Mouse (Mus musculus): Measurements from ENCODE around the gene D7Ertd443e. TPM values are rescaled to one million over a fixed set of nuclear protein-coding genes. Genes with fewer than 3 reads are reported as not detected.

Gene D7Ertd443e
- polyA plus RNA-seq, 1 experiment: 0.01 TPM

DNA sequence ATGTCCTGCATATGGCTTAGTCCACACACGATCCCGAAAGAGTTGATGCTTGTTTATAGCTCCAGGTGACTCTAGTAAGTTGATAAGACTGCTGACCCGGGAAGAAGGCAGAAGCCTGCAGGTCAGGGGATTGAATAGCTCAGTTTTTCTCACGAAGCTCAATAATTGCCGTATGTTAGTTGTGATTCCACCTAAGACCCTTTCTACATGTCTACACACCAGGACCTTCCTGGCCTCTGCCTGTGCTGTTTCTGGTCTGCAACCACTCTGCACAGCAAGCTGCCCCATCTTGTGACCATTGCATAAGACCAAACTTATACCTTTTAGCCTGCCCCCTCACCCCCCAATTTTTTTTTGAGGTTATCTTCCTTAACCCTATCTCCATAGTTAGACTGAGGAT lies 96.3 kb downstream of the D7Ertd443e start:
- no peaks in the 10 kb centered on the region for H3K27me3 ChIP-seq (ENCODE audit: control insufficient read depth, insufficient read depth, insufficient read length)
- H3K36me3 ChIP-seq (ENCODE audit: control insufficient read depth, insufficient read depth): no peaks in the 10 kb centered on the region
- no peak overlapping the region for H3K4me3 ChIP-seq (ENCODE audit: insufficient read depth, poor library complexity, severe bottlenecking)
- no peaks in the 10 kb centered on the region for H3K79me3 ChIP-seq (ENCODE audit: low read depth)
- H3K79me2 ChIP-seq (ENCODE audit: control insufficient read depth, insufficient read depth): no peaks in the 10 kb centered on the region
- no peak overlapping the region for H3ac ChIP-seq (ENCODE audit: control insufficient read depth, insufficient read length, low read depth)
- TF ChIP-seq MYOD1 (IDR thresholded peaks at IDR 0.05; ENCODE audit: control insufficient read depth, insufficient read length, low read depth) (no peak), CTCF (IDR thresholded peaks at IDR 0.05; ENCODE audit: control insufficient read depth, insufficient read depth, insufficient read length) (no peak), USF1 (IDR thresholded peaks at IDR 0.05; ENCODE audit: low read depth) (no peak), MAX (IDR thresholded peaks at IDR 0.05) (no peak), MYOG (IDR thresholded peaks at IDR 0.05; ENCODE audit: control insufficient read depth, extremely low read depth, insufficient read length) (no peak), FOSL1 (IDR thresholded peaks at IDR 0.05; ENCODE audit: insufficient read depth, low read length, poor library complexity, severe bottlenecking) (no peak), CEBPB (IDR thresholded peaks at IDR 0.05; ENCODE audit: low read depth) (no peak)

DNA sequence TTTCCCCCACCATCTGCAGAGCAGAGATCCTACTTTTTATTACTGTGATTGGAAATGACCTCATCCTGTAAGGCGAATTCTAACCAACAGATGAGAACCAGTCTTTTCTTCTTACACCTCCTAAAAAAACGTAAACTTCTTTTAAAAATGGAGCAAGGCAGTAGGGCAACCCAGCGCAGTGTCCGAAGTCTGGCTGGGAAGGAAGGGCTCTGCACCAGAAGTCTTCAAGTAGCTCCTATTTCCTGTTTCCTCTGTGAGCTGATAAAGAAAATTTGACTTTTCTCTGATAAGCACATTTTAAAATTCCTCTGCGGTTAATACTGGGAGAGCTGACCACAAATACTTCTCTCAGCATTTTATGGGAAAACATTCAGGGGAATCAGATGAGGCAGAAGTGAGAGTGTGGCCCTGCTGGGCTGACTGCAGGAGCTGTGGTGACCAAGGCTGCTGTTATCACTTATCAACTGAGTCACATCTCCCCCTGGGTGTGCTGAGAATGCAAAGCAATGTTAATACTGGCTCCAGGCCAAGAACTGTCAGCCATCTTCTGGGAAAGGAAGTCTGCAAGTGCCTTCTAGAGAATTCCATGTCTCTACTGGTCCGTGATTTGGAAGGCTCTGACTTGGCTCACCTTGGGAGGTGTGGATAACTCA lies 97.8 kb downstream of the D7Ertd443e start:
- H3K4me3 ChIP-seq (ENCODE audit: insufficient read depth, poor library complexity, severe bottlenecking): no peak overlapping the region
- H3K79me2 ChIP-seq (ENCODE audit: control insufficient read depth, insufficient read depth): no peaks in the 10 kb centered on the region
- peak; percentile 58 for TF ChIP-seq MYOD1 (IDR thresholded peaks at IDR 0.05; ENCODE audit: control insufficient read depth, insufficient read length, low read depth)
- TF ChIP-seq MYOG (IDR thresholded peaks at IDR 0.05; ENCODE audit: control insufficient read depth, extremely low read depth, insufficient read length): no peak
- TF ChIP-seq CEBPB (IDR thresholded peaks at IDR 0.05; ENCODE audit: low read depth): no peak
- TF ChIP-seq FOSL1 (IDR thresholded peaks at IDR 0.05; ENCODE audit: insufficient read depth, low read length, poor library complexity, severe bottlenecking): no peak
- TF ChIP-seq USF1 (IDR thresholded peaks at IDR 0.05; ENCODE audit: low read depth): peak; percentile 11

DNA sequence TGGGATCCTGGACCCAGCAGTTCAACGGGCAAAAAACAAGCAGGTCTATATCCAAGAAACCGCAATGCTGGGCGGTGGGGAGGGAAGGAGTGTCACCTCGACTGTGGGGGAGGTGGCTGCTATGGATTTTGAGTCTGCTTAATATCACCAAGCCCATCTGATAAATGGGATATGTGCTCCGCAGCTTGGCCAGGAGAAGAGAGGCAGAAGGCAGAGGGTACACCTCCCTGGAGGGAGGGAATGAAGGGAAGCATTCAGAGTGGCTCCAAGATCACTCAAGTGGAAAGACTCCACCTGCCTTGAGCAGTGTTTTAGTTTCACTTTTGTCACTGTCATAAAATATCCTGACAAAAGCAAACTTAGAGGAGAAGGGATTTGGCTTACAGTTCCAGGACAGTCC lies 112.5 kb downstream of the D7Ertd443e start:
- Histone ChIP-seq H3ac (ENCODE audit: control insufficient read depth, insufficient read length, low read depth) (no peak overlapping the region), H3K79me2 (ENCODE audit: control insufficient read depth, insufficient read depth) (no peaks in the 10 kb centered on the region), H3K27me3 (ENCODE audit: control insufficient read depth, insufficient read depth, insufficient read length) (no peaks in the 10 kb centered on the region), H3K36me3 (ENCODE audit: control insufficient read depth, insufficient read depth) (no peaks in the 10 kb centered on the region), H3K79me3 (ENCODE audit: low read depth) (no peaks in the 10 kb centered on the region), H3K4me3 (ENCODE audit: insufficient read depth, poor library complexity, severe bottlenecking) (no peak overlapping the region)
- TF ChIP-seq MYOD1 (IDR thresholded peaks at IDR 0.05; ENCODE audit: control insufficient read depth, insufficient read length, low read depth): no peak
- TF ChIP-seq MAX (IDR thresholded peaks at IDR 0.05): no peak
- no peak for TF ChIP-seq CEBPB (IDR thresholded peaks at IDR 0.05; ENCODE audit: low read depth)

More for the DNA sequence above, 97.8 kb downstream of the D7Ertd443e start:
- Histone ChIP-seq H3K79me3 (ENCODE audit: low read depth) (no peaks in the 10 kb centered on the region), H3K36me3 (ENCODE audit: control insufficient read depth, insufficient read depth) (no peaks in the 10 kb centered on the region), H3K27me3 (ENCODE audit: control insufficient read depth, insufficient read depth, insufficient read length) (no peaks in the 10 kb centered on the region), H3ac (ENCODE audit: control insufficient read depth, insufficient read length, low read depth) (no peak overlapping the region)

DNA sequence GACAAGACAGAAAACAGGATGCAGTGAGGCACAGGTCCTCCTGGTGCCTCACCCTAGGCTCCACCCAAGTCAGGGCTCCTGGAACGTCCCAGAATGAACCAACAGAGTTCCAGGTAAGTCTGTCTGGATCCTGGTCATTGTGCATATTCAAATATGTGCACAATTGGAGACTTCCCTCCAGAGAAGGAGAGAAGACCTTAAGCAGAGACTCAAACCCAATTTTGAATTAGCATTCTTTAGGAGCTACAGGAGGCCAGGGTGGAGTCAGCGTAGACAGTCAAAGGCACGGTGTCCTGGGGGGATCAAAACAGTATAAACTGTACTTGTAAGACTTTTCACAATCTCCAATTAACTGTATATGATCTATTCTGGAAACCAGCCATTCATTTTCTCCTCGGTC lies 113.0 kb downstream of the D7Ertd443e start:
- TF ChIP-seq MYOD1 (IDR thresholded peaks at IDR 0.05; ENCODE audit: control insufficient read depth, insufficient read length, low read depth): no peak
- no peak for TF ChIP-seq MAX (IDR thresholded peaks at IDR 0.05)
- no peak for TF ChIP-seq CTCF (IDR thresholded peaks at IDR 0.05; ENCODE audit: control insufficient read depth, insufficient read depth, insufficient read length)
- no peak for TF ChIP-seq USF1 (IDR thresholded peaks at IDR 0.05; ENCODE audit: low read depth)
- TF ChIP-seq MYOG (IDR thresholded peaks at IDR 0.05; ENCODE audit: control insufficient read depth, extremely low read depth, insufficient read length): no peak
- TF ChIP-seq FOSL1 (IDR thresholded peaks at IDR 0.05; ENCODE audit: insufficient read depth, low read length, poor library complexity, severe bottlenecking): no peak
- no peak for TF ChIP-seq CEBPB (IDR thresholded peaks at IDR 0.05; ENCODE audit: low read depth)
- no peaks in the 10 kb centered on the region for H3K27me3 ChIP-seq (ENCODE audit: control insufficient read depth, insufficient read depth, insufficient read length)
- no peaks in the 10 kb centered on the region for H3K36me3 ChIP-seq (ENCODE audit: control insufficient read depth, insufficient read depth)
- no peaks in the 10 kb centered on the region for H3K79me2 ChIP-seq (ENCODE audit: control insufficient read depth, insufficient read depth)
- H3K4me3 ChIP-seq (ENCODE audit: insufficient read depth, poor library complexity, severe bottlenecking): no peak overlapping the region
- H3K79me3 ChIP-seq (ENCODE audit: low read depth): no peaks in the 10 kb centered on the region
- H3ac ChIP-seq (ENCODE audit: control insufficient read depth, insufficient read length, low read depth): no peak overlapping the region

DNA sequence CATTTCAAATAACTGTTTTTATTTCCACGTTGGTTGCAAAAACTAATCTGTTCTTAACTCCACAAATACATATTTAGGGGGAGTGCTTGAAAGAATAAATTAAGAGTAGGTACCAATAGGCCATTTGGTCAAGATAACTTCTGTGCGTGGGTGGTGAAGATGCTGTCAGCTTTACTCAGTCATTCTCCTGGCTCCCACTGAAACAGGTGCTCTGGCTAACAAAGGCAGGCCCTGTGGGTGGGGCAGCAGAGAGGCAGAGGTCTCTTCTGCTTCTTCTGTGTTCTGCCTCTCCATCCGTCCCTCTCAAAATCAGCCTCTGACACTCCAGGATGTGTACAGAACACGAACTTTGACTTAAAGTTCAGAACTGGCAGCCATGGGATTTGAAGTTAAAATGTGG lies 119.7 kb downstream of the D7Ertd443e start:
- H3ac ChIP-seq (ENCODE audit: control insufficient read depth, insufficient read length, low read depth): no peak overlapping the region
- H3K79me3 ChIP-seq (ENCODE audit: low read depth): no peaks in the 10 kb centered on the region
- TF ChIP-seq USF1 (IDR thresholded peaks at IDR 0.05; ENCODE audit: low read depth) (no peak), CEBPB (IDR thresholded peaks at IDR 0.05; ENCODE audit: low read depth) (no peak), MYOG (IDR thresholded peaks at IDR 0.05; ENCODE audit: control insufficient read depth, extremely low read depth, insufficient read length) (no peak), CTCF (IDR thresholded peaks at IDR 0.05; ENCODE audit: control insufficient read depth, insufficient read depth, insufficient read length) (no peak), MAX (IDR thresholded peaks at IDR 0.05) (no peak), MYOD1 (IDR thresholded peaks at IDR 0.05; ENCODE audit: control insufficient read depth, insufficient read length, low read depth) (peak; percentile 30), FOSL1 (IDR thresholded peaks at IDR 0.05; ENCODE audit: insufficient read depth, low read length, poor library complexity, severe bottlenecking) (no peak)
- H3K36me3 ChIP-seq (ENCODE audit: control insufficient read depth, insufficient read depth): no peaks in the 10 kb centered on the region
- no peak overlapping the region for H3K4me3 ChIP-seq (ENCODE audit: insufficient read depth, poor library complexity, severe bottlenecking)
- no peaks in the 10 kb centered on the region for H3K79me2 ChIP-seq (ENCODE audit: control insufficient read depth, insufficient read depth)
- H3K27me3 ChIP-seq (ENCODE audit: control insufficient read depth, insufficient read depth, insufficient read length): no peaks in the 10 kb centered on the region

All from C2C12 (cell line).